Mouse (Mus musculus) embryonic fibroblast, embryonic 13.5 days (primary cell): ENCODE measurements around the gene Brpf1.

ENCODE experiments used
- CTCF ChIP-seq: IDR thresholded peaks from 2 replicates; pipeline ENCODE4 v1.5.1; 2011; ENCODE audit warnings: mild to moderate bottlenecking, control low read depth, low read length, moderate library complexity, borderline replicate concordance; ENCODE audit not compliant: insufficient read depth
- POLR2A ChIP-seq: IDR thresholded peaks from 2 replicates; pipeline ENCODE4 v1.6.1; 2011; ENCODE audit warnings: low read depth, mild to moderate bottlenecking, control low read depth, low read length, moderate library complexity

- TF ChIP-seq CTCF (no peak), POLR2A (no peak)
Observed at GRCm38 (mm10) chr6:113261174-113261858, 45.6 kb upstream of the Brpf1 start.
